Mouse (Mus musculus) heart, adult 8-10 months (tissue): ENCODE data around the gene Gspt1. TPM values are rescaled to one million over a fixed set of nuclear protein-coding genes. Genes with fewer than 3 reads are reported as not detected.
A peak's percentile ranks its signal among the peaks of the same experiment; 100 is the strongest.

ENCODE experiments used
- DNase-seq: peaks from one replicate; pipeline ENCODE4 v3.0.0; 2022; ENCODE audit warnings: low spot score
- microRNA-seq: library from miRNA; unstranded; fragments of <30 nt; microRNA quantifications from one replicate; pipeline ENCODE4 v1.2.0, GENCODE M21; 2022
- total RNA-seq, 4 experiments: library from RNA; stranded (reverse); gene quantifications; 2 replicates each; pipeline ENCODE4 v1.2.4; 2022

Gene Gspt1
- total RNA-seq, 4 experiments from 2014 or later = 58.1 to 67.9 (median 61.7) TPM

GRCm38 (mm10) chr16:11202571-11203554, 51.3 kb downstream of the Gspt1 start, which contains the start of gene Rsl1d1:
Gene Rsl1d1, minus strand, starts transcription at chr16:11203331.
- peak; percentile 91 for DNase-seq

GRCm38 (mm10) chr16:11201740-11202394, 52.3 kb downstream of the Gspt1 start:
- no peak for DNase-seq

GRCm38 (mm10) chr16:11200247-11200646, 53.9 kb downstream of the Gspt1 start:
- DNase-seq = no peak

- no peak for DNase-seq
Measured at GRCm38 (mm10) chr16:11198467-11198866, 55.7 kb downstream of the Gspt1 start.

- no peak for DNase-seq
Measured at GRCm38 (mm10) chr16:11197052-11197451, 57.1 kb downstream of the Gspt1 start.

- DNase-seq = no peak
Measured at GRCm38 (mm10) chr16:11193231-11193630, 60.9 kb downstream of the Gspt1 start.

GRCm38 (mm10) chr16:11190150-11190549, 64.0 kb downstream of the Gspt1 start:
- no peak for DNase-seq

GRCm38 (mm10) chr16:11177404-11177803, 76.7 kb downstream of the Gspt1 start:
- DNase-seq = no peak

GRCm38 (mm10) chr16:11176884-11177244, 77.3 kb downstream of the Gspt1 start:
- no peak for DNase-seq

GRCm38 (mm10) chr16:11176208-11176883, 77.8 kb downstream of the Gspt1 start, which contains the start of gene Zc3h7a:
Gene Zc3h7a, minus strand, starts transcription at chr16:11176393.
- peak; percentile 90 for DNase-seq

- DNase-seq = peak; percentile 78
Measured at GRCm38 (mm10) chr16:11175489-11176207, 78.5 kb downstream of the Gspt1 start.

GRCm38 (mm10) chr16:11175100-11175488, 79.0 kb downstream of the Gspt1 start:
- DNase-seq = no peak

- DNase-seq = peak; percentile 44
Measured at GRCm38 (mm10) chr16:11174671-11175081, 79.4 kb downstream of the Gspt1 start.

GRCm38 (mm10) chr16:11171679-11172078, 82.4 kb downstream of the Gspt1 start:
- no peak for DNase-seq

Small RNAs within 50 kb of the gene (microRNA-seq; reads per million reads assigned to microRNA genes)
- 1.1 reads per million for gene Mir1945

Other genes starting within 250 kb of the Gspt1 start
- gene Snn, start 193.4 kb downstream of the Gspt1 start, total RNA-seq = 10 to 100 TPM; 24.1 to 31.1 (median 28.1) TPM
- gene Litaf, start 188.2 kb downstream of the Gspt1 start, total RNA-seq = 10 to 100 TPM; 12.9 to 20.3 (median 14.4) TPM
- 10 to 100 TPM; 11.9 to 17.1 (median 12.5) TPM for gene Txndc11, start 119.7 kb downstream of the Gspt1 start, total RNA-seq
- 10 to 100 TPM; 17.9 to 24.5 (median 23.6) TPM for gene Zc3h7a, start 77.9 kb downstream of the Gspt1 start, total RNA-seq
- gene Rsl1d1, start 51.0 kb downstream of the Gspt1 start, total RNA-seq = 10 to 100 TPM; 45.2 to 53.4 (median 49.7) TPM
- under 1 TPM in 2 of 4 experiments, not detected in 2; 0.53 to 0.78 TPM for gene Tnfrsf17, start 59.5 kb upstream of the Gspt1 start, total RNA-seq
- 10 to 100 TPM in 3 of 4 experiments, 1 to 10 TPM in 1; 9.4 to 12.3 (median 10.8) TPM for gene Snx29, start 68.6 kb upstream of the Gspt1 start, total RNA-seq